Mouse (Mus musculus) heart, embryonic 10.5 days (tissue): ENCODE results near the gene Crygc. TPM values are rescaled to one million over a fixed set of nuclear protein-coding genes. Genes with fewer than 3 reads are reported as not detected.

Experiments used
- DNase-seq: peaks from one replicate; pipeline ENCODE4 v3.0.0-alpha.2; 2017; ENCODE audit warnings: low spot score
- H3K27ac ChIP-seq: fragments of 300-500 bp; sonication (generic); 2 replicates; pipeline ENCODE4 v1.5.1; 2016; ENCODE audit warnings: mild to moderate bottlenecking
- H3K27me3 ChIP-seq: fragments of 300-500 bp; sonication (generic); 2 replicates; pipeline ENCODE4 v1.6.1; 2016; ENCODE audit warnings: mild to moderate bottlenecking; ENCODE audit not compliant: poor library complexity, insufficient read depth, severe bottlenecking
- H3K36me3 ChIP-seq: fragments of 300-500 bp; sonication (generic); 2 replicates; pipeline ENCODE4 v1.6.1; 2016; ENCODE audit warnings: mild to moderate bottlenecking, moderate library complexity
- H3K4me1 ChIP-seq: fragments of 300-500 bp; sonication (generic); 2 replicates; pipeline ENCODE4 v1.6.1; 2016; ENCODE audit warnings: mild to moderate bottlenecking
- H3K4me3 ChIP-seq: fragments of 300-500 bp; sonication (generic); 2 replicates; pipeline ENCODE4 v1.5.1; 2016; ENCODE audit warnings: mild to moderate bottlenecking, moderate library complexity
- H3K9me3 ChIP-seq: fragments of 300-500 bp; sonication (generic); 2 replicates; pipeline ENCODE4 v1.6.1; 2016; ENCODE audit warnings: mild to moderate bottlenecking, moderate library complexity
- WGBS: fragments of 180-500 bp; shearing (Covaris S2); methylation state at CpG from one replicate; pipeline ENCODE4 v1.1.7; 2016; 5-methylcytosine and 5-hydroxymethylcytosine counted together
- polyA plus RNA-seq: library from polyadenylated mRNA; unstranded; fragments of >200 nt; fragmentation: Nextera tagmentation; extraction: Ambion mirVana; gene quantifications from 2 replicates; pipeline ENCODE4 v1.2.1, GENCODE M21; 2016

Gene Crygc
- not detected in 2 replicates for polyA plus RNA-seq

- no peaks in the 10 kb centered on the region for H3K4me1 ChIP-seq
- WGBS: 70% methylated on average over 6 of the region's 6 CpGs
- H3K9me3 ChIP-seq: no peaks in the 10 kb centered on the region
- H3K27me3 ChIP-seq: no peaks in the 10 kb centered on the region
- no peak within 1 kb of the TSS for H3K4me3 ChIP-seq
- no peak for DNase-seq
- no peak within 1 kb of the TSS for H3K27ac ChIP-seq
- no peaks in the 10 kb centered on the region for H3K36me3 ChIP-seq
These were observed at the start of gene Crygc for GRCm38 (mm10) chr1:65073589-65073988. Gene Crygc (minus strand): TSS chr1:65073689.

- Histone ChIP-seq H3K27ac (no peak within 1 kb of the TSS), H3K4me3 (peak within 1 kb of the TSS; percentile 43), H3K36me3 (no peaks in the 10 kb centered on the region), H3K9me3 (no peaks in the 10 kb centered on the region), H3K4me1 (no peaks in the 10 kb centered on the region), H3K27me3 (no peaks in the 10 kb centered on the region)
- no peak for DNase-seq
- 32% methylated on average over 9 of the region's 9 CpGs for WGBS
These were observed 49.3 kb upstream of the Crygc start, which contains the start of gene D630023F18Rik for GRCm38 (mm10) chr1:65122574-65123372. Gene D630023F18Rik (minus strand): TSS chr1:65123214.

- Histone ChIP-seq H3K4me3 (no peak within 1 kb of the TSS), H3K9me3 (no peaks in the 10 kb centered on the region), H3K27me3 (no peaks in the 10 kb centered on the region), H3K36me3 (no peaks in the 10 kb centered on the region), H3K27ac (no peak within 1 kb of the TSS), H3K4me1 (no peaks in the 10 kb centered on the region)
- no peak for DNase-seq
- 68% methylated on average over 1 of the region's 1 CpGs for WGBS
These were observed 45.9 kb upstream of the Crygc start, which contains the start of gene Gm28845 for GRCm38 (mm10) chr1:65119438-65119837. Gene Gm28845 (minus strand): TSS chr1:65119558.

GRCm38 (mm10) chr1:65118150-65118913 lies 44.8 kb upstream of the Crygc start:
- H3K27me3 ChIP-seq: no peaks in the 10 kb centered on the region
- no peak overlapping the region for H3K4me3 ChIP-seq
- no peak overlapping the region for H3K27ac ChIP-seq
- H3K36me3 ChIP-seq: no peaks in the 10 kb centered on the region
- no peaks in the 10 kb centered on the region for H3K9me3 ChIP-seq
- DNase-seq: no peak
- no peaks in the 10 kb centered on the region for H3K4me1 ChIP-seq
- 60% methylated on average over 8 of the region's 8 CpGs for WGBS

GRCm38 (mm10) chr1:65113536-65114172 lies 40.2 kb upstream of the Crygc start:
- no peak for DNase-seq
- no peaks in the 10 kb centered on the region for H3K36me3 ChIP-seq
- H3K9me3 ChIP-seq: no peaks in the 10 kb centered on the region
- no peaks in the 10 kb centered on the region for H3K27me3 ChIP-seq
- H3K27ac ChIP-seq: no peak overlapping the region
- WGBS: 87% methylated on average over 5 of the region's 5 CpGs
- peaks cover 8% of the 10 kb centered on the region; the same call in 1 of the 2 replicates for H3K4me1 ChIP-seq
- no peak overlapping the region for H3K4me3 ChIP-seq

- no peaks in the 10 kb centered on the region for H3K27me3 ChIP-seq
- H3K27ac ChIP-seq: peak overlapping the region; percentile 44; the same call in 1 of the 2 replicates
- peak overlapping the region; percentile 33; the same call in 1 of the 2 replicates for H3K4me3 ChIP-seq
- H3K4me1 ChIP-seq: peaks cover 8% of the 10 kb centered on the region; the same call in 1 of the 2 replicates
- DNase-seq: no peak
- no peaks in the 10 kb centered on the region for H3K9me3 ChIP-seq
- no peaks in the 10 kb centered on the region for H3K36me3 ChIP-seq
- WGBS: 52% methylated on average over 14 of the region's 14 CpGs
These were observed 39.3 kb upstream of the Crygc start for GRCm38 (mm10) chr1:65112807-65113196.

- no peaks in the 10 kb centered on the region for H3K36me3 ChIP-seq
- peak; percentile 85 for DNase-seq
- H3K4me3 ChIP-seq: peak overlapping the region; percentile 33
- H3K4me1 ChIP-seq: peaks cover 8% of the 10 kb centered on the region; the same call in 1 of the 2 replicates
- peak overlapping the region; percentile 44 for H3K27ac ChIP-seq
- WGBS: 13% methylated on average over 8 of the region's 8 CpGs
- H3K9me3 ChIP-seq: no peaks in the 10 kb centered on the region
- no peaks in the 10 kb centered on the region for H3K27me3 ChIP-seq
These were observed 38.7 kb upstream of the Crygc start for GRCm38 (mm10) chr1:65112031-65112806.

- Histone ChIP-seq H3K4me3 (no peak overlapping the region), H3K36me3 (no peaks in the 10 kb centered on the region), H3K4me1 (peaks cover 8% of the 10 kb centered on the region; the same call in 1 of the 2 replicates), H3K27me3 (no peaks in the 10 kb centered on the region), H3K27ac (no peak overlapping the region), H3K9me3 (no peaks in the 10 kb centered on the region)
- no peak for DNase-seq
- WGBS: 61% methylated on average over 25 of the region's 25 CpGs
These were observed 36.4 kb upstream of the Crygc start for GRCm38 (mm10) chr1:65109756-65110435.

- H3K36me3 ChIP-seq: no peaks in the 10 kb centered on the region
- WGBS: 84% methylated on average over 8 of the region's 8 CpGs
- no peak overlapping the region for H3K27ac ChIP-seq
These were observed 35.7 kb upstream of the Crygc start for GRCm38 (mm10) chr1:65109196-65109595.

GRCm38 (mm10) chr1:65107654-65108279 lies 34.3 kb upstream of the Crygc start:
- Histone ChIP-seq H3K27ac (no peak overlapping the region), H3K4me1 (peaks cover 4% of the 10 kb centered on the region; the same call in 1 of the 2 replicates), H3K36me3 (no peaks in the 10 kb centered on the region), H3K4me3 (no peak overlapping the region), H3K27me3 (no peaks in the 10 kb centered on the region), H3K9me3 (no peaks in the 10 kb centered on the region)
- WGBS: 86% methylated on average over 10 of the region's 10 CpGs
- DNase-seq: no peak

More at GRCm38 (mm10) chr1:65109196-65109595, 35.7 kb upstream of the Crygc start:
- DNase-seq: no peak
- Histone ChIP-seq H3K27me3 (no peaks in the 10 kb centered on the region), H3K9me3 (no peaks in the 10 kb centered on the region), H3K4me1 (peaks cover 8% of the 10 kb centered on the region; the same call in 1 of the 2 replicates), H3K4me3 (no peak overlapping the region)

GRCm38 (mm10) chr1:65103273-65103672 lies 29.8 kb upstream of the Crygc start, which contains the start of gene Cryga:
Gene Cryga (minus strand): TSS chr1:65103373.
- Histone ChIP-seq H3K27me3 (no peaks in the 10 kb centered on the region), H3K4me1 (no peaks in the 10 kb centered on the region), H3K4me3 (no peak within 1 kb of the TSS), H3K36me3 (no peaks in the 10 kb centered on the region), H3K27ac (no peak within 1 kb of the TSS), H3K9me3 (no peaks in the 10 kb centered on the region)
- WGBS: 86% methylated on average over 11 of the region's 11 CpGs
- DNase-seq: no peak
